Mouse (Mus musculus) MEL (cell line): ENCODE results near the gene Ddah1. TPM values are rescaled to one million over a fixed set of nuclear protein-coding genes. Genes with fewer than 3 reads are reported as not detected.

Experiments
- DNase-seq: peaks from one replicate; pipeline ENCODE4 v3.0.0; 2011; ENCODE audit warnings: low read depth, low spot score
- H3K27ac ChIP-seq: 2 replicates; pipeline ENCODE4 v1.5.1; 2012; ENCODE audit warnings: low read depth, mild to moderate bottlenecking, control low read depth, low read length, moderate library complexity; ENCODE audit not compliant: control insufficient read depth
- H3K27me3 ChIP-seq, 2 experiments: fragments of 150-350 bp in 1 of 2; sonication (generic) in 1 of 2; 2 replicates each; pipeline ENCODE4 v1.6.1; 2012; ENCODE audit warnings: low read length in 2 of 2, mild to moderate bottlenecking in 2 of 2, improper control_type of control experiment in 1 of 2, moderate library complexity in 1 of 2; ENCODE audit not compliant: insufficient read depth in 2 of 2, control insufficient read depth in 1 of 2
- H3K36me3 ChIP-seq, 2 experiments: 2 replicates each; pipeline ENCODE4 v1.6.1; 2012 to 2014; ENCODE audit warnings: low read length in 2 of 2, improper control_type of control experiment in 1 of 2, inconsistent platforms in 1 of 2, mild to moderate bottlenecking in 1 of 2; ENCODE audit not compliant: insufficient read depth in 2 of 2, control insufficient read depth in 1 of 2
- H3K4me1 ChIP-seq, 2 experiments: fragments of 150-350 bp in 1 of 2; sonication (generic) in 1 of 2; 2 replicates each; pipeline ENCODE4 v1.6.1; 2012; ENCODE audit warnings: low read length in 2 of 2, improper control_type of control experiment in 1 of 2, mild to moderate bottlenecking in 1 of 2; ENCODE audit not compliant: insufficient read depth in 2 of 2, control insufficient read depth in 1 of 2
- H3K4me3 ChIP-seq, 2 experiments: fragments of 150-350 bp in 1 of 2; sonication (generic) in 1 of 2; 2 replicates each; pipeline ENCODE4 v1.5.1; 2012; ENCODE audit warnings: low read depth in 2 of 2, low read length in 2 of 2, mild to moderate bottlenecking in 2 of 2, moderate library complexity in 2 of 2, control low read depth in 1 of 2, improper control_type of control experiment in 1 of 2; ENCODE audit not compliant: control insufficient read depth in 1 of 2, insufficient read depth in 1 of 2
- H3K79me2 ChIP-seq: 2 replicates; pipeline ENCODE4 v1.6.1; 2012; ENCODE audit warnings: mild to moderate bottlenecking, low read length, moderate library complexity; ENCODE audit not compliant: control insufficient read depth, poor library complexity, insufficient read depth
- H3K9ac ChIP-seq: 2 replicates; pipeline ENCODE4 v1.6.1; 2012; ENCODE audit warnings: low read depth, mild to moderate bottlenecking, control low read depth, low read length, moderate library complexity; ENCODE audit not compliant: control insufficient read depth, poor library complexity, severe bottlenecking
- H3K9me3 ChIP-seq: fragments of 150-350 bp; sonication (generic); replicated peaks from 2 replicates; pipeline ENCODE4 v1.6.1; 2012; ENCODE audit warnings: mild to moderate bottlenecking, low read length, improper control_type of control experiment, moderate library complexity; ENCODE audit not compliant: insufficient read depth
- E2F4 ChIP-seq: IDR thresholded peaks from 2 replicates; pipeline ENCODE4 v1.6.1; 2011; ENCODE audit warnings: low read depth, low read length, improper control_type of control experiment, borderline replicate concordance
- ELF1 ChIP-seq: IDR thresholded peaks from 2 replicates; pipeline ENCODE4 v1.6.1; 2014; ENCODE audit warnings: low read depth, mild to moderate bottlenecking, inconsistent platforms, low read length, improper control_type of control experiment, moderate library complexity
- EP300 ChIP-seq, 2 experiments: IDR thresholded peaks; 2 replicates each; pipeline ENCODE4 v1.6.1; 2011; ENCODE audit warnings: improper control_type of control experiment in 2 of 2, low read length in 2 of 2, low read depth in 1 of 2, mild to moderate bottlenecking in 1 of 2
- ETS1 ChIP-seq: IDR thresholded peaks from 2 replicates; pipeline ENCODE4 v1.6.1; 2012; ENCODE audit warnings: low read depth, mild to moderate bottlenecking, inconsistent platforms, low read length, improper control_type of control experiment, moderate library complexity
- GABPA ChIP-seq: IDR thresholded peaks from 2 replicates; pipeline ENCODE4 v1.6.1; 2012; ENCODE audit warnings: low read depth, mild to moderate bottlenecking, inconsistent platforms, low read length, improper control_type of control experiment, moderate library complexity
- MAZ ChIP-seq: IDR thresholded peaks from 2 replicates; pipeline ENCODE4 v1.6.1; 2012; ENCODE audit warnings: low read depth, mild to moderate bottlenecking, inconsistent platforms, low read length, improper control_type of control experiment
- MXI1 ChIP-seq: IDR thresholded peaks from 2 replicates; pipeline ENCODE4 v1.6.1; 2011; ENCODE audit warnings: mild to moderate bottlenecking, low read depth, low read length, improper control_type of control experiment
- MYB ChIP-seq: IDR thresholded peaks from 2 replicates; pipeline ENCODE4 v1.6.1; 2011; ENCODE audit warnings: mild to moderate bottlenecking, low read depth, low read length, improper control_type of control experiment
- POLR2A ChIP-seq, 2 experiments: IDR thresholded peaks; 2 replicates each; pipeline ENCODE4 v1.6.1; 2011 to 2012; ENCODE audit warnings: low read length in 2 of 2, mild to moderate bottlenecking in 2 of 2, control low read depth in 1 of 2, improper control_type of control experiment in 1 of 2, low read depth in 1 of 2, moderate library complexity in 1 of 2; ENCODE audit not compliant: control insufficient read depth in 1 of 2, insufficient read depth in 1 of 2, poor library complexity in 1 of 2
- RAD21 ChIP-seq: IDR thresholded peaks from 2 replicates; pipeline ENCODE4 v1.6.1; 2011; ENCODE audit warnings: mild to moderate bottlenecking, low read depth, low read length, improper control_type of control experiment
- SIN3A ChIP-seq: IDR thresholded peaks from 2 replicates; pipeline ENCODE4 v1.6.1; 2012; ENCODE audit warnings: low read length, improper control_type of control experiment, inconsistent platforms
- polyA plus RNA-seq, 2 experiments: library from polyadenylated mRNA; stranded (reverse) in 1 of 2; unstranded in 1 of 2; fragments of >175 nt in 1 of 2; fragments of >200 nt in 1 of 2; gene quantifications; 2 replicates each; pipeline versions ENCODE4 v1.2.1 to v1.2.4; 2012; ENCODE audit warnings: low replicate concordance in 2 of 2, low read depth in 1 of 2; ENCODE audit not compliant: insufficient read length in 2 of 2, insufficient read depth in 1 of 2, missing spikeins in 1 of 2
- total RNA-seq: library from RNA; depleted of rRNA; stranded (reverse); fragments of 300-350 nt; gene quantifications from 2 replicates; pipeline ENCODE4 v1.2.3, GENCODE M21; 2012

Ddah1 gene
- total and polyA plus RNA-seq, 3 experiments, result not detected

DNA sequence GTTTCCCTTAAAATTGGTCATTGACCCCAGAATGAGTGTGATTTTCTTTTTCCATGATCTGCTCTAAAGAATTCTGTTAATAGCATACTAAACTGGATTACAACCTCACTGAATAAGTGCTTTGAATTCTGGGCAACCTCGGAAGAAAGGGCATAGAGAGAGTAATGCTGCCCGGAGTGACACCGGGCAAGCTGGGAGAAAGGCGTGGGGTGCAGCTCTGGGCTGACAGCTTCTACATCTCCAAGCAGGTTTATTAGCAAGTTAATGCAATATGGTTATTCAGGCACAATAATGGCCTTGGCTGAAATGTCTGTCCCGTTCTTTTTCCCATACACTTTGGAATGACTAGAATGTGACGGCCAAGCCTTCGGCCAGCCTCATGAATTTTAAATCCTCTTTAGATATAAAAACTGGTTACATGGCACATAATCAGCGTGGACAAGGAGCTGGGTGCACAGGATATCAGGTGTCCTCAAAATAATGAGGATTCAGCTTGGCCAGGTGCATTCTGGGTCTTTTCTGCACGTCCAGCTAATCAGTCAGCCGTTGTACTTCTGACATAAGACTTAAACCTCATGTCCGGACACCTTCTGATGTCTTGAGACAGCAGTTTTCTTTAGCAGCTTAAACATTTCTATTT lies 67.1 kb downstream of the Ddah1 start:
- Histone ChIP-seq H3K9me3 (no peaks in the 10 kb centered on the region), H3K27me3 (no peaks in the 10 kb centered on the region), H3K9ac (no peak overlapping the region), H3K79me2 (no peaks in the 10 kb centered on the region), H3K4me1 (no peaks in the 10 kb centered on the region), H3K36me3 (no peaks in the 10 kb centered on the region), H3K27ac (no peak overlapping the region), H3K4me3 (no peak overlapping the region)
- TF ChIP-seq EP300 (IDR thresholded peaks at IDR 0.05; ENCODE audit: low read depth in 1 of 2, low read length in 2 of 2) (no peak), MAZ (no peak), GABPA (no peak), E2F4 (no peak), MXI1 (no peak), POLR2A (IDR thresholded peaks at IDR 0.05; ENCODE audit: control insufficient read depth in 1 of 2, insufficient read depth in 1 of 2, low read depth in 1 of 2, low read length in 2 of 2, poor library complexity in 1 of 2) (no peak), SIN3A (no peak), ELF1 (no peak)
- DNase-seq, result no peak

- Histone ChIP-seq H3K27me3 (no peaks in the 10 kb centered on the region), H3K4me3 (no peak overlapping the region), H3K9me3 (no peaks in the 10 kb centered on the region), H3K36me3 (no peaks in the 10 kb centered on the region), H3K9ac (no peak overlapping the region), H3K4me1 (no peaks in the 10 kb centered on the region), H3K79me2 (no peaks in the 10 kb centered on the region), H3K27ac (no peak overlapping the region)
- no peak for DNase-seq
- no peak for TF ChIP-seq MYB
- no peak for TF ChIP-seq POLR2A (IDR thresholded peaks at IDR 0.05; ENCODE audit: control insufficient read depth in 1 of 2, insufficient read depth in 1 of 2, low read depth in 1 of 2, low read length in 2 of 2, poor library complexity in 1 of 2)
- TF ChIP-seq GABPA, result no peak
Measured at GRCm38 (mm10) chr3:145827191-145828045, 68.9 kb downstream of the Ddah1 start.

- TF ChIP-seq RAD21 (no peak), ETS1 (no peak)
- H3K4me3 ChIP-seq, result no peak overlapping the region
Measured at GRCm38 (mm10) chr3:145828906-145829305, 70.4 kb downstream of the Ddah1 start.

More at GRCm38 (mm10) chr3:145828906-145829305, 70.4 kb downstream of the Ddah1 start:
- DNase-seq, result no peak
- no peak overlapping the region for H3K27ac ChIP-seq
- no peaks in the 10 kb centered on the region for H3K36me3 ChIP-seq
- H3K9ac ChIP-seq, result no peak overlapping the region
- no peaks in the 10 kb centered on the region for H3K9me3 ChIP-seq
- no peaks in the 10 kb centered on the region for H3K79me2 ChIP-seq
- no peaks in the 10 kb centered on the region for H3K4me1 ChIP-seq
- H3K27me3 ChIP-seq, result no peaks in the 10 kb centered on the region
